Mouse (Mus musculus) bone marrow, adult 2 months (tissue): ENCODE results near the gene Sez6l. TPM values are rescaled to one million over a fixed set of nuclear protein-coding genes. Genes with fewer than 3 reads are reported as not detected.

Experiments used
- H3K27ac ChIP-seq: fragments of 200-500 bp; 2 replicates; pipeline ENCODE4 v1.5.1; 2012; ENCODE audit warnings: low read depth, mild to moderate bottlenecking, control low read depth, inconsistent platforms, low read length; ENCODE audit not compliant: control insufficient read depth, poor library complexity, insufficient read depth
- H3K4me1 ChIP-seq: fragments of 200-500 bp; 2 replicates; pipeline ENCODE4 v1.6.1; 2011; ENCODE audit warnings: low read length; ENCODE audit not compliant: control insufficient read depth, insufficient read depth
- H3K4me3 ChIP-seq: fragments of 200-500 bp; replicated peaks from 2 replicates; pipeline ENCODE3; 2011; ENCODE audit warnings: mild to moderate bottlenecking, low read depth, low read length, control low read depth; ENCODE audit not compliant: control insufficient read depth
- CTCF ChIP-seq: fragments of 200-500 bp; IDR thresholded peaks from 2 replicates; pipeline ENCODE4 v1.5.1; 2011; ENCODE audit warnings: low read length, control low read depth; ENCODE audit not compliant: control insufficient read depth, insufficient read depth
- POLR2A ChIP-seq: fragments of 200-500 bp; IDR thresholded peaks from 2 replicates; pipeline ENCODE4 v1.6.1; 2011; ENCODE audit warnings: low read depth, mild to moderate bottlenecking, control low read depth, low read length, borderline replicate concordance; ENCODE audit not compliant: control insufficient read depth
- WGBS: fragments of 180-500 bp; shearing (Covaris S2); methylation state at CpG from one replicate; pipeline ENCODE4 v1.1.7; 2018; 5-methylcytosine and 5-hydroxymethylcytosine counted together
- polyA plus RNA-seq: library from polyadenylated mRNA; stranded (reverse); fragments of >200 nt; gene quantifications from 2 replicates; pipeline ENCODE4 v1.2.4, GENCODE M21; 2011; ENCODE audit warnings: low replicate concordance; ENCODE audit not compliant: missing spikeins, insufficient read depth, insufficient read length

Gene Sez6l
- polyA plus RNA-seq, 1 experiment = not detected

- Histone ChIP-seq H3K4me3 (no peak overlapping the region), H3K4me1 (no peaks in the 10 kb centered on the region), H3K27ac (no peak overlapping the region)
- TF ChIP-seq CTCF = peak; percentile 37; the same call in 1 of the 2 replicates
- TF ChIP-seq POLR2A = no peak
- 57% methylated on average over 6 of the region's 6 CpGs for whole genome bisulfite sequencing
Measured at GRCm38 (mm10) chr5:112470144-112470543, 106.8 kb downstream of the Sez6l start.

GRCm38 (mm10) chr5:112468986-112469581 lies 107.9 kb downstream of the Sez6l start:
- Histone ChIP-seq H3K4me3 (no peak overlapping the region), H3K27ac (no peak overlapping the region), H3K4me1 (no peaks in the 10 kb centered on the region)
- 57% methylated on average over 4 of the region's 4 CpGs for WGBS
- TF ChIP-seq CTCF (no peak), POLR2A (no peak)

GRCm38 (mm10) chr5:112466331-112466730 lies 110.7 kb downstream of the Sez6l start:
- 59% methylated on average over 6 of the region's 6 CpGs for WGBS
- no peak for TF ChIP-seq CTCF
- H3K27ac ChIP-seq = no peak overlapping the region
- no peak overlapping the region for H3K4me3 ChIP-seq
- no peaks in the 10 kb centered on the region for H3K4me1 ChIP-seq

- H3K4me3 ChIP-seq = no peak overlapping the region
- TF ChIP-seq CTCF (no peak), POLR2A (no peak)
- no peak overlapping the region for H3K27ac ChIP-seq
- H3K4me1 ChIP-seq = no peaks in the 10 kb centered on the region
- 69% methylated on average over 3 of the region's 3 CpGs for WGBS
Measured at GRCm38 (mm10) chr5:112459903-112460302, 117.1 kb downstream of the Sez6l start.

GRCm38 (mm10) chr5:112454966-112455555 lies 121.9 kb downstream of the Sez6l start:
- WGBS = 51% methylated on average over 12 of the region's 12 CpGs
- TF ChIP-seq CTCF = no peak
- TF ChIP-seq POLR2A = no peak
- H3K27ac ChIP-seq = no peak overlapping the region
- H3K4me1 ChIP-seq = no peaks in the 10 kb centered on the region
- H3K4me3 ChIP-seq = no peak overlapping the region

- Histone ChIP-seq H3K27ac (no peak overlapping the region), H3K4me1 (no peaks in the 10 kb centered on the region), H3K4me3 (no peak overlapping the region)
- TF ChIP-seq POLR2A = no peak
- TF ChIP-seq CTCF = no peak
- 30% methylated on average over 9 of the region's 9 CpGs for WGBS
Measured at GRCm38 (mm10) chr5:112453088-112453487, 123.9 kb downstream of the Sez6l start.

- no peak for TF ChIP-seq POLR2A
- TF ChIP-seq CTCF = no peak
- no peak within 1 kb of the TSS for H3K27ac ChIP-seq
- WGBS = 51% methylated on average over 18 of the region's 18 CpGs
- no peaks in the 10 kb centered on the region for H3K4me1 ChIP-seq
- no peak within 1 kb of the TSS for H3K4me3 ChIP-seq
Measured at GRCm38 (mm10) chr5:112448747-112449440, 128.1 kb downstream of the Sez6l start, which contains the start of gene Gm6588. TSS of gene Gm6588 (plus strand) at chr5:112449426.

- WGBS = 60% methylated on average over 10 of the region's 10 CpGs
- Histone ChIP-seq H3K27ac (no peak overlapping the region), H3K4me3 (no peak overlapping the region), H3K4me1 (no peaks in the 10 kb centered on the region)
- TF ChIP-seq POLR2A (no peak), CTCF (no peak)
Measured at GRCm38 (mm10) chr5:112438535-112438934, 138.4 kb downstream of the Sez6l start.

- Histone ChIP-seq H3K4me3 (no peak overlapping the region), H3K4me1 (no peaks in the 10 kb centered on the region), H3K27ac (no peak overlapping the region)
- peak; percentile 78 for TF ChIP-seq CTCF
- TF ChIP-seq POLR2A = no peak
- WGBS = under 1% methylated on average over 8 of the region's 8 CpGs
Measured at GRCm38 (mm10) chr5:112433004-112433403, 144.0 kb downstream of the Sez6l start.
